Mouse (Mus musculus) right cerebral cortex, postnatal 36 days (tissue): ENCODE measurements around the gene Fosb.

Source experiments
- DNase-seq, 2 experiments: peaks; one replicate each; pipeline ENCODE4 v3.0.0; 2022; ENCODE audit warnings: low spot score in 2 of 2, mixed read lengths in 1 of 2

Fosb gene

GRCm38 (mm10) chr7:19331910-19332309 is 22.1 kb upstream of the Fosb start:
- DNase-seq, result no peak

GRCm38 (mm10) chr7:19328425-19328824 is 18.6 kb upstream of the Fosb start:
- no peak for DNase-seq

- DNase-seq, result no peak
Measured at GRCm38 (mm10) chr7:19327782-19328181, 17.9 kb upstream of the Fosb start.

GRCm38 (mm10) chr7:19327128-19327527 is 17.3 kb upstream of the Fosb start:
- DNase-seq, result peak; percentile 81 to 87

- peak; percentile 67 to 69 for DNase-seq
Measured at GRCm38 (mm10) chr7:19326359-19326758, 16.5 kb upstream of the Fosb start.

- DNase-seq, result no peak
Measured at GRCm38 (mm10) chr7:19325262-19326199, 15.7 kb upstream of the Fosb start.

GRCm38 (mm10) chr7:19324221-19324620 is 14.4 kb upstream of the Fosb start:
- no peak for DNase-seq

- DNase-seq, result no peak
Measured at GRCm38 (mm10) chr7:19322489-19322888, 12.6 kb upstream of the Fosb start.

- DNase-seq, result no peak
Measured at GRCm38 (mm10) chr7:19321464-19321863, 11.6 kb upstream of the Fosb start.

- DNase-seq, result no peak
Measured at GRCm38 (mm10) chr7:19320637-19321036, 10.8 kb upstream of the Fosb start.

GRCm38 (mm10) chr7:19319906-19320305 is 10.1 kb upstream of the Fosb start:
- peak; percentile 95 for DNase-seq

GRCm38 (mm10) chr7:19319458-19319857 is 9.6 kb upstream of the Fosb start:
- no peak for DNase-seq

- no peak for DNase-seq
Measured at GRCm38 (mm10) chr7:19318676-19319075, 8.8 kb upstream of the Fosb start.

- no peak for DNase-seq
Measured at GRCm38 (mm10) chr7:19318201-19318600, 8.3 kb upstream of the Fosb start.

- DNase-seq, result no peak
Measured at GRCm38 (mm10) chr7:19316451-19317161, 6.8 kb upstream of the Fosb start.

GRCm38 (mm10) chr7:19314033-19314432 is 4.2 kb upstream of the Fosb start:
- no peak for DNase-seq

GRCm38 (mm10) chr7:19311991-19312390 is 2.1 kb upstream of the Fosb start:
- no peak for DNase-seq

- DNase-seq, result no peak
Measured at GRCm38 (mm10) chr7:19309278-19309883, 470 bp downstream of the Fosb start.

- peak; percentile 95 to 97 for DNase-seq
Measured at GRCm38 (mm10) chr7:19308454-19309277, 1.2 kb downstream of the Fosb start.

- DNase-seq, result peak; percentile 67 to 79
Measured at GRCm38 (mm10) chr7:19307739-19308453, 2.0 kb downstream of the Fosb start.
